Mouse (Mus musculus) monocyte, adult 5-6 weeks (primary cell): Measurements from ENCODE around the gene Tead3. TPM values are rescaled to one million over a fixed set of nuclear protein-coding genes. Genes with fewer than 3 reads are reported as not detected.
A peak's percentile ranks its signal among the peaks of the same experiment; 100 is the strongest.

Experiments
- ATAC-seq: fragments of 153-309, 156-312 bp; replicated peaks from 2 replicates; pipeline ENCODE4 v1.8.0; 2017; ENCODE audit warnings: mild to moderate bottlenecking; ENCODE audit not compliant: low TSS enrichment, insufficient number of reproducible peaks, severe bottlenecking, poor library complexity, low FRiP score
- total RNA-seq: library from RNA; stranded (forward); fragments of 200-1000, 200-491, 200-594 nt; gene quantifications from 3 replicates; pipeline ENCODE4 v1.2.3, GENCODE M21; 2017

Tead3 gene
- total RNA-seq, 1 experiment from 2014 or later: not detected

GRCm38 (mm10) chr17:28315611-28316160 lies 34.9 kb downstream of the Tead3 start:
- ATAC-seq: no peak

- no peak for ATAC-seq
These were observed 36.8 kb downstream of the Tead3 start for GRCm38 (mm10) chr17:28313880-28314225.

- ATAC-seq: peak; percentile 97
These were observed 37.3 kb downstream of the Tead3 start, which contains the start of gene Fance for GRCm38 (mm10) chr17:28313212-28313879. Gene Fance (plus strand): TSS chr17:28313519.

GRCm38 (mm10) chr17:28312232-28313211 lies 38.1 kb downstream of the Tead3 start:
- ATAC-seq: no peak

GRCm38 (mm10) chr17:28311366-28312132 lies 39.1 kb downstream of the Tead3 start:
- no peak for ATAC-seq

- ATAC-seq: no peak
These were observed 39.8 kb downstream of the Tead3 start for GRCm38 (mm10) chr17:28310831-28311230.

- ATAC-seq: peak; percentile 59
These were observed 42.1 kb downstream of the Tead3 start for GRCm38 (mm10) chr17:28308297-28309195.

- no peak for ATAC-seq
These were observed 45.4 kb downstream of the Tead3 start for GRCm38 (mm10) chr17:28305172-28305571.

GRCm38 (mm10) chr17:28300850-28301249 lies 49.8 kb downstream of the Tead3 start:
- no peak for ATAC-seq

GRCm38 (mm10) chr17:28300323-28300722 lies 50.3 kb downstream of the Tead3 start:
- no peak for ATAC-seq

GRCm38 (mm10) chr17:28299669-28300320 lies 50.8 kb downstream of the Tead3 start:
- ATAC-seq: no peak

- ATAC-seq: no peak
These were observed 51.7 kb downstream of the Tead3 start for GRCm38 (mm10) chr17:28298888-28299287.

GRCm38 (mm10) chr17:28294449-28295333 lies 55.9 kb downstream of the Tead3 start:
- ATAC-seq: peak; percentile 75

GRCm38 (mm10) chr17:28293716-28294115 lies 56.9 kb downstream of the Tead3 start:
- ATAC-seq: no peak

GRCm38 (mm10) chr17:28291346-28291745 lies 59.3 kb downstream of the Tead3 start:
- ATAC-seq: no peak

GRCm38 (mm10) chr17:28290671-28291070 lies 59.9 kb downstream of the Tead3 start:
- no peak for ATAC-seq
